Mouse (Mus musculus): ENCODE measurements around the gene Cldn6. TPM values are rescaled to one million over a fixed set of nuclear protein-coding genes. Genes with fewer than 3 reads are reported as not detected.

The Cldn6 gene
- polyA plus RNA-seq, 1 experiment from 2014 or later = 10.1 TPM

- WGBS = under 1% methylated on average over 9 of the region's 9 CpGs
- H3K36me3 ChIP-seq = peaks cover 6% of the 10 kb centered on the region
- H3K4me1 ChIP-seq = peaks cover 8% of the 10 kb centered on the region
- H3K9me3 ChIP-seq (replicated peaks) = no peaks in the 10 kb centered on the region
- H3K27ac ChIP-seq (replicated peaks) = no peak overlapping the region
- DNase-seq (ENCODE audit: low spot score) = peak; percentile 48
- H3K4me3 ChIP-seq = no peak overlapping the region
- peaks cover 45% of the 10 kb centered on the region for H3K27me3 ChIP-seq (ENCODE audit: low read depth, poor library complexity, severe bottlenecking)
These were observed 17.5 kb upstream of the Cldn6 start for GRCm38 (mm10) chr17:23661526-23661925.

- Histone ChIP-seq H3K27ac (replicated peaks) (no peak overlapping the region), H3K9me3 (replicated peaks) (no peaks in the 10 kb centered on the region), H3K4me1 (peaks cover 8% of the 10 kb centered on the region), H3K27me3 (ENCODE audit: low read depth, poor library complexity, severe bottlenecking) (peaks cover 38% of the 10 kb centered on the region), H3K36me3 (peaks cover 36% of the 10 kb centered on the region), H3K4me3 (no peak overlapping the region)
- DNase-seq (ENCODE audit: low spot score) = no peak
- 8% methylated on average over 5 of the region's 5 CpGs for WGBS
These were observed 14.5 kb upstream of the Cldn6 start for GRCm38 (mm10) chr17:23664556-23665021.

- H3K9me3 ChIP-seq (replicated peaks) = no peaks in the 10 kb centered on the region
- H3K4me3 ChIP-seq = no peak overlapping the region
- no peak for DNase-seq (ENCODE audit: low spot score)
- WGBS = 78% methylated on average over 14 of the region's 14 CpGs
- peaks cover 29% of the 10 kb centered on the region for H3K27me3 ChIP-seq (ENCODE audit: low read depth, poor library complexity, severe bottlenecking)
- H3K27ac ChIP-seq (replicated peaks) = no peak overlapping the region
- peaks cover 8% of the 10 kb centered on the region for H3K4me1 ChIP-seq
- peaks cover 46% of the 10 kb centered on the region for H3K36me3 ChIP-seq
These were observed 13.5 kb upstream of the Cldn6 start for GRCm38 (mm10) chr17:23665511-23665910.

GRCm38 (mm10) chr17:23670516-23671074, 8.5 kb upstream of the Cldn6 start:
- no peak for DNase-seq (ENCODE audit: low spot score)
- H3K4me3 ChIP-seq = no peak overlapping the region
- no peak overlapping the region for H3K27ac ChIP-seq (replicated peaks)
- H3K9me3 ChIP-seq (replicated peaks) = no peaks in the 10 kb centered on the region
- WGBS = 91% methylated on average over 7 of the region's 7 CpGs
- peaks cover 38% of the 10 kb centered on the region for H3K4me1 ChIP-seq
- H3K36me3 ChIP-seq = peaks cover 49% of the 10 kb centered on the region
- peaks cover 17% of the 10 kb centered on the region for H3K27me3 ChIP-seq (ENCODE audit: low read depth, poor library complexity, severe bottlenecking)

GRCm38 (mm10) chr17:23671519-23671918, 7.5 kb upstream of the Cldn6 start:
- H3K4me3 ChIP-seq = no peak overlapping the region
- peaks cover 44% of the 10 kb centered on the region for H3K36me3 ChIP-seq
- 96% methylated on average over 3 of the region's 3 CpGs for WGBS

GRCm38 (mm10) chr17:23672761-23673160, 6.3 kb upstream of the Cldn6 start:
- Histone ChIP-seq H3K4me1 (peaks cover 60% of the 10 kb centered on the region), H3K27ac (replicated peaks) (no peak overlapping the region), H3K9me3 (replicated peaks) (no peaks in the 10 kb centered on the region), H3K27me3 (ENCODE audit: low read depth, poor library complexity, severe bottlenecking) (peaks cover 37% of the 10 kb centered on the region), H3K36me3 (peaks cover 31% of the 10 kb centered on the region), H3K4me3 (peak overlapping the region; percentile 69)
- 68% methylated on average over 3 of the region's 3 CpGs for WGBS
- DNase-seq (ENCODE audit: low spot score) = no peak

More at GRCm38 (mm10) chr17:23671519-23671918, 7.5 kb upstream of the Cldn6 start:
- Histone ChIP-seq H3K27ac (replicated peaks) (no peak overlapping the region), H3K27me3 (ENCODE audit: low read depth, poor library complexity, severe bottlenecking) (peaks cover 27% of the 10 kb centered on the region), H3K4me1 (peaks cover 47% of the 10 kb centered on the region), H3K9me3 (replicated peaks) (no peaks in the 10 kb centered on the region)
- DNase-seq (ENCODE audit: low spot score) = no peak

- under 1% methylated on average over 45 of the region's 45 CpGs for WGBS
- Histone ChIP-seq H3K9me3 (replicated peaks) (no peaks in the 10 kb centered on the region), H3K4me1 (peaks cover 60% of the 10 kb centered on the region), H3K27ac (replicated peaks) (peak within 1 kb of the TSS; percentile 90), H3K4me3 (peak within 1 kb of the TSS; percentile 69), H3K36me3 (peaks cover 23% of the 10 kb centered on the region), H3K27me3 (ENCODE audit: low read depth, poor library complexity, severe bottlenecking) (peaks cover 45% of the 10 kb centered on the region)
- peak; percentile 93 for DNase-seq (ENCODE audit: low spot score)
These were observed 5.5 kb upstream of the Cldn6 start, which contains the start of the genes Hcfc1r1 and Thoc6 for GRCm38 (mm10) chr17:23673424-23674073. TSS of gene Hcfc1r1 (plus strand) at chr17:23673596. TSS of gene Thoc6 (minus strand) at chr17:23673882.

DNA sequence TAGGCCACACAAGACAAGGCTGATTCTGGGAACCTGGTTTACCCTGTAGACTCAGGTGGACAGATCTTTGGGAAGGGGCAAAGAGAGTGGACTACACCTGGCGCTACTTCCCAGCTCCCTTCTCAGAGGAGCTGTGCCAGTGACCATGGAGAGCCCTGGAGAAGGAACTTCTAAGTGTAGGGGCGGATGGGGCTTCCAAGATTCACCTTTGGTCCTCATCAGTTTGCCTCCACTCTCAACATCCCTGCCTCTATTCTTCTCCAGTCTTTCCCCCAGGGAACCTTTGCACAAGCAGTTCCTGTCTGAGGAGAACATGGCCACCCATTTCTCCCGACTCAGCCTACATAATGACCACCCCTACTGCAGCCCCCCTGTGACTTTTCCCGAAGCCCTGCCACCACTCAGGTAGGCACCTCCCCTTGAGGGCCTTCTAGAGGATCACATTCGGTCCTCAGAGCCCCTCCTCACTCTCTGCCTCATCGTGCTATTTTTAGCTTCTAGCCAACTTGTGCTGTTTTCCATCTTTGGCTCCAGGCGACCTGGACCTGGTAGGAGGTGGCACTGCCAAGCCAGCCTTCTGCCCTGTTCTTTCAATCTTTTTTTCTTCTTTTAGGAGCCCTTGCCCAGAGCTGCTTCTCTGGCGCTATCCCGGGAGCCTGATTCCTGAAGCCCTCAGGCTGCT, 4.6 kb upstream of the Cldn6 start:
- H3K4me3 ChIP-seq = peak overlapping the region; percentile 69
- H3K36me3 ChIP-seq = peaks cover 15% of the 10 kb centered on the region
- peaks cover 64% of the 10 kb centered on the region for H3K4me1 ChIP-seq
- DNase-seq (ENCODE audit: low spot score) = no peak
- H3K9me3 ChIP-seq (replicated peaks) = no peaks in the 10 kb centered on the region
- peaks cover 54% of the 10 kb centered on the region for H3K27me3 ChIP-seq (ENCODE audit: low read depth, poor library complexity, severe bottlenecking)
- 48% methylated on average over 9 of the region's 9 CpGs for WGBS
- peak overlapping the region; percentile 90 for H3K27ac ChIP-seq (replicated peaks)

DNA sequence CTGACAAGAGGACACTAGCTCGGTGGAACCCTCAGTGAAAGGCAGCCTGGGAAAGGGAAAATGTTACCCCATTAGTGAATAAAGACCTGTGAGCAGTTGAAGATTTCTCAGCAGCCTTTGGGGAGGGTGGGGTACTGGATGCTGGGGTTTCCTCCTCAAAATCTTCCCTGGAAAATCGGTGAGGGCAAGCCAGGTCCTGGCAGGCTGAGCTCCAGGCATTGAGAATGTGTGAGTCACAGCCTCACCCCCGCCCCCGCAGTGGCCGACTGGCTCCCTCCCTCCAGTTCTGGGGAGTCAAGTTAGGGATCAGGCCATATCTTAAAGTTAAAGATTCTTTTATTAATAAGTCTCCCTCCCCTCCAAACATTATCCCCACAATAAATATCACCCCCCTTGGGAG, 3.9 kb upstream of the Cldn6 start:
- no peaks in the 10 kb centered on the region for H3K9me3 ChIP-seq (replicated peaks)
- DNase-seq (ENCODE audit: low spot score) = no peak
- H3K4me1 ChIP-seq = peaks cover 68% of the 10 kb centered on the region
- H3K27ac ChIP-seq (replicated peaks) = no peak overlapping the region
- peaks cover 61% of the 10 kb centered on the region for H3K27me3 ChIP-seq (ENCODE audit: low read depth, poor library complexity, severe bottlenecking)
- peak overlapping the region; percentile 20; the same call in 1 of the 2 replicates for H3K4me3 ChIP-seq
- peaks cover 8% of the 10 kb centered on the region for H3K36me3 ChIP-seq
- WGBS = 40% methylated on average over 5 of the region's 5 CpGs

DNA sequence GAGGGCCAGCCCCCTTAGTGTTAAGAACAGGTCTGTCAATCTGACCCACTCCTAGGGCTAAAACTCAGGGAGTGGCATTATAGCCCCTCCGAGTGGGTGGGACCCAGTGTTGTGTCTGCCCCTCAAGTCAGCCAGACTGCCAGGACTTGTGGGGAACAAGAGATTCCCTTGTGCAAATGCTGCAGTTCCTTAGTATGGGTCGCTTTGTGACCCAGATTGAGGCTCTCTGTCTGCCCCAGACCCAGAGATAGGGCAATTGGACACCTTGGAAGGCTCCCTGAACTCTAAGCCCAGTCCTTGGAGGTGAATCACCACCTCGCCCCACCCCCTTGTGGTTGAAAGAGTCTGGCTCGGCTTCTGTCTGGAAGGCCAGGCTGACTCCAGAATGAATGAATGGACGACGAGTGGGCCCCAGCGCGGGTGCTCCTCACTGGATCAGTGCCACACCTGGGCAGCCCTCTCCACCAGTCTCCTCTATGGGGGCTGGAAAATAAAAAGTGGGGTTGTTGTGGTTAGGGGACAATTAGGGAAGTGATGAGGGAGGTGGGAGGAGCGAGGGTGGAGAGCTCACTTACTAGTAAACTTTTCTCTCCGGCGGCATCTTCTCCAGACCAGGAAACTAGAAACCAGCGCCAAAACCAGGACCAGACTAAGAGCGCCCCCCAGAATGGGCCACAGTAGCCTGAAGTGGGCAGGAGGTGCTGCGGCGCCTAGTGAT, 3.3 kb upstream of the Cldn6 start:
- Histone ChIP-seq H3K27me3 (ENCODE audit: low read depth, poor library complexity, severe bottlenecking) (peaks cover 67% of the 10 kb centered on the region), H3K36me3 (peaks cover 2% of the 10 kb centered on the region), H3K9me3 (replicated peaks) (no peaks in the 10 kb centered on the region), H3K4me1 (peaks cover 68% of the 10 kb centered on the region), H3K27ac (replicated peaks) (no peak overlapping the region; the same call in 1 of the 2 replicates), H3K4me3 (peak overlapping the region; percentile 67)
- WGBS = 9% methylated on average over 15 of the region's 15 CpGs
- peak; percentile 33 for DNase-seq (ENCODE audit: low spot score)

- peak overlapping the region; percentile 67 for H3K4me3 ChIP-seq
- peaks cover 75% of the 10 kb centered on the region for H3K27me3 ChIP-seq (ENCODE audit: low read depth, poor library complexity, severe bottlenecking)
- H3K36me3 ChIP-seq = no peaks in the 10 kb centered on the region
- peaks cover 68% of the 10 kb centered on the region for H3K4me1 ChIP-seq
- DNase-seq (ENCODE audit: low spot score) = peak; percentile 51
- H3K27ac ChIP-seq (replicated peaks) = peak overlapping the region; percentile 59
- WGBS = under 1% methylated on average over 37 of the region's 37 CpGs
- no peaks in the 10 kb centered on the region for H3K9me3 ChIP-seq (replicated peaks)
These were observed 2.5 kb upstream of the Cldn6 start for GRCm38 (mm10) chr17:23676473-23677031.

GRCm38 (mm10) chr17:23677236-23677679, 1.8 kb upstream of the Cldn6 start, which contains the start of gene Tnfrsf12a:
TSS of gene Tnfrsf12a (minus strand) at chr17:23677468.
- Histone ChIP-seq H3K4me1 (peaks cover 63% of the 10 kb centered on the region), H3K27ac (replicated peaks) (peak within 1 kb of the TSS; percentile 59)
- WGBS = under 1% methylated on average over 34 of the region's 34 CpGs

More at GRCm38 (mm10) chr17:23677236-23677679, 1.8 kb upstream of the Cldn6 start, which contains the start of gene Tnfrsf12a:
- peak; percentile 84 for DNase-seq (ENCODE audit: low spot score)
- Histone ChIP-seq H3K9me3 (replicated peaks) (no peaks in the 10 kb centered on the region), H3K4me3 (peak within 1 kb of the TSS; percentile 67), H3K27me3 (ENCODE audit: low read depth, poor library complexity, severe bottlenecking) (peaks cover 82% of the 10 kb centered on the region), H3K36me3 (no peaks in the 10 kb centered on the region)

All from midbrain, embryonic 10.5 days (tissue).